Mouse (Mus musculus) heart, adult 9 months (tissue): ENCODE results near the gene Dusp18.

Experiments used
- DNase-seq, 2 experiments: peaks; one replicate each; pipeline ENCODE4 v3.0.0; 2022; ENCODE audit warnings: low spot score in 2 of 2

The Dusp18 gene

GRCm38 (mm10) chr11:3930019-3930418, 35.0 kb downstream of the Dusp18 start:
- DNase-seq, result no peak

GRCm38 (mm10) chr11:3930931-3931330, 35.9 kb downstream of the Dusp18 start:
- no peak for DNase-seq

GRCm38 (mm10) chr11:3931511-3932211, 36.6 kb downstream of the Dusp18 start, which contains the start of gene Tcn2:
TSS of gene Tcn2 (minus strand) at chr11:3932159.
- DNase-seq, result peak; percentile 93

- no peak for DNase-seq
Measured at GRCm38 (mm10) chr11:3933756-3934285, 38.8 kb downstream of the Dusp18 start.

- no peak for DNase-seq
Measured at GRCm38 (mm10) chr11:3935135-3935534, 40.1 kb downstream of the Dusp18 start.

- no peak for DNase-seq
Measured at GRCm38 (mm10) chr11:3936318-3936717, 41.3 kb downstream of the Dusp18 start.

GRCm38 (mm10) chr11:3937321-3937874, 42.4 kb downstream of the Dusp18 start:
- no peak for DNase-seq

- no peak for DNase-seq
Measured at GRCm38 (mm10) chr11:3941371-3941770, 46.3 kb downstream of the Dusp18 start.

GRCm38 (mm10) chr11:3946386-3946785, 51.3 kb downstream of the Dusp18 start:
- DNase-seq, result no peak
